Mouse (Mus musculus) CH12.LX (cell line): ENCODE measurements at regions not wholly inside any gene's neighbourhood (a gene's known extent, or its start where the extent isn't known, plus 50 kb on each side); places are given as distances from the start of the nearest gene placed in this dataset.

Source experiments
- DNase-seq: peaks from one replicate; pipeline ENCODE4 v3.0.0-alpha.2; 2013; ENCODE audit errors: extremely low read depth
- H3K27ac ChIP-seq: 2 replicates; pipeline ENCODE4 v1.5.1; 2012; ENCODE audit warnings: low read depth, mild to moderate bottlenecking, control low read depth, moderate library complexity; ENCODE audit not compliant: insufficient read depth
- H3K27me3 ChIP-seq: replicated peaks from 2 replicates; pipeline ENCODE3; 2012; ENCODE audit warnings: inconsistent platforms
- H3K36me3 ChIP-seq, 2 experiments: replicated peaks in 1 of 2; 2 replicates each; pipeline versions ENCODE3 to v1.6.1; 2012; ENCODE audit warnings: inconsistent platforms in 1 of 2, low read length in 1 of 2, mild to moderate bottlenecking in 1 of 2, mixed read lengths in 1 of 2, moderate library complexity in 1 of 2; ENCODE audit not compliant: control insufficient read depth in 1 of 2, insufficient read depth in 1 of 2
- H3K4me1 ChIP-seq, 2 experiments: 2 replicates each; pipeline ENCODE4 v1.6.1; 2012; ENCODE audit warnings: inconsistent platforms in 1 of 2, moderate library complexity in 1 of 2; ENCODE audit not compliant: insufficient read depth in 2 of 2, control insufficient read depth in 1 of 2
- H3K4me2 ChIP-seq: 2 replicates; pipeline ENCODE4 v1.6.1; 2012; ENCODE audit warnings: low read depth, mild to moderate bottlenecking, control low read depth; ENCODE audit not compliant: poor library complexity, insufficient read depth, severe bottlenecking
- H3K4me3 ChIP-seq, 3 experiments: fragments of 150-350 bp in 1 of 3; sonication (generic) in 1 of 3; replicated peaks in 1 of 3; 2 replicates each; pipeline versions ENCODE3 to v1.5.1; 2011 to 2012; ENCODE audit warnings: low read depth in 2 of 3, low read length in 2 of 3, mild to moderate bottlenecking in 2 of 3, moderate library complexity in 2 of 3, control low read depth in 1 of 3, improper control_type of control experiment in 1 of 3, inconsistent platforms in 1 of 3, mixed read lengths in 1 of 3; ENCODE audit not compliant: poor library complexity in 1 of 3
- H3K79me2 ChIP-seq: replicated peaks from 2 replicates; pipeline ENCODE4 v1.6.1; 2012; ENCODE audit warnings: mild to moderate bottlenecking, moderate library complexity; ENCODE audit not compliant: control insufficient read depth, poor library complexity, insufficient read depth, severe bottlenecking; ENCODE audit errors: extremely low read depth
- H3K9ac ChIP-seq: 2 replicates; pipeline ENCODE4 v1.6.1; 2012; ENCODE audit warnings: low read depth, mild to moderate bottlenecking, control low read depth, moderate library complexity; ENCODE audit not compliant: insufficient read depth
- H3K9me3 ChIP-seq: replicated peaks from 2 replicates; pipeline ENCODE3; 2012; ENCODE audit warnings: low read length, inconsistent platforms, mixed read lengths
- BHLHE40 ChIP-seq: IDR thresholded peaks from 2 replicates; pipeline ENCODE4 v1.6.1; 2011; ENCODE audit warnings: mild to moderate bottlenecking, low read depth, low read length, improper control_type of control experiment
- CHD2 ChIP-seq: IDR thresholded peaks from 2 replicates; pipeline ENCODE4 v1.6.1; 2011; ENCODE audit warnings: low read length, improper control_type of control experiment
- CTCF ChIP-seq, 2 experiments: IDR thresholded peaks in 1 of 2; conservative IDR thresholded peaks in 1 of 2; 2 replicates each; pipeline ENCODE4 v1.5.1; 2011 to 2012; ENCODE audit warnings: low read depth in 2 of 2, low read length in 2 of 2, improper control_type of control experiment in 1 of 2, inconsistent platforms in 1 of 2, mild to moderate bottlenecking in 1 of 2, moderate library complexity in 1 of 2
- E2F4 ChIP-seq: IDR thresholded peaks from 2 replicates; pipeline ENCODE4 v1.6.1; 2011; ENCODE audit warnings: low read depth, low read length, improper control_type of control experiment; ENCODE audit not compliant: insufficient replicate concordance
- ETS1 ChIP-seq: conservative IDR thresholded peaks from 2 replicates; pipeline ENCODE4 v1.6.1; 2012; ENCODE audit warnings: low read depth, mild to moderate bottlenecking, inconsistent platforms, low read length, improper control_type of control experiment, moderate library complexity
- HCFC1 ChIP-seq: IDR thresholded peaks from 2 replicates; pipeline ENCODE4 v1.6.1; 2012; ENCODE audit warnings: low read depth, mild to moderate bottlenecking, inconsistent platforms, low read length, improper control_type of control experiment
- JUND ChIP-seq: conservative IDR thresholded peaks from 2 replicates; pipeline ENCODE4 v1.6.1; 2011; ENCODE audit warnings: low read depth, low read length, improper control_type of control experiment
- KAT2A ChIP-seq: IDR thresholded peaks from 2 replicates; pipeline ENCODE4 v1.6.1; 2012; ENCODE audit warnings: low read length, improper control_type of control experiment, inconsistent platforms; ENCODE audit not compliant: insufficient replicate concordance
- MAX ChIP-seq: IDR thresholded peaks from 2 replicates; pipeline ENCODE4 v1.6.1; 2011; ENCODE audit warnings: low read length, improper control_type of control experiment
- MXI1 ChIP-seq: IDR thresholded peaks from 2 replicates; pipeline ENCODE4 v1.6.1; 2011; ENCODE audit warnings: mild to moderate bottlenecking, low read depth, low read length, improper control_type of control experiment
- MYC ChIP-seq: IDR thresholded peaks from 2 replicates; pipeline ENCODE4 v1.6.1; 2011; ENCODE audit warnings: low read depth, mild to moderate bottlenecking, improper control_type of control experiment, low read length
- PAX5 ChIP-seq: IDR thresholded peaks from 2 replicates; pipeline ENCODE4 v1.6.1; 2012; ENCODE audit warnings: low read length, inconsistent platforms, mixed read lengths
- POLR2AphosphoS2 ChIP-seq: IDR thresholded peaks from 2 replicates; pipeline ENCODE4 v1.6.1; 2011; ENCODE audit warnings: low read depth, low read length, improper control_type of control experiment
- RCOR1 ChIP-seq: conservative IDR thresholded peaks from 2 replicates; pipeline ENCODE4 v1.6.1; 2012; ENCODE audit warnings: low read depth, mild to moderate bottlenecking, inconsistent platforms, low read length, improper control_type of control experiment
- SIN3A ChIP-seq: IDR thresholded peaks from 2 replicates; pipeline ENCODE4 v1.6.1; 2012; ENCODE audit warnings: low read length, improper control_type of control experiment, inconsistent platforms
- SMC3 ChIP-seq: IDR thresholded peaks from 2 replicates; pipeline ENCODE4 v1.6.1; 2011; ENCODE audit warnings: low read depth, low read length, improper control_type of control experiment
- TBP ChIP-seq: conservative IDR thresholded peaks from 2 replicates; pipeline ENCODE4 v1.6.1; 2011; ENCODE audit warnings: low read depth, low read length, improper control_type of control experiment
- TCF12 ChIP-seq: IDR thresholded peaks from 2 replicates; pipeline ENCODE4 v1.6.1; 2014; ENCODE audit warnings: low read depth, mild to moderate bottlenecking, inconsistent platforms, low read length, improper control_type of control experiment
- USF2 ChIP-seq: conservative IDR thresholded peaks from 2 replicates; pipeline ENCODE4 v1.6.1; 2011; ENCODE audit warnings: low read depth, low read length, improper control_type of control experiment
- ZC3H11A ChIP-seq: IDR thresholded peaks from 2 replicates; pipeline ENCODE4 v1.6.1; 2012; ENCODE audit warnings: low read depth, mild to moderate bottlenecking, inconsistent platforms, low read length, improper control_type of control experiment
- ZKSCAN1 ChIP-seq: IDR thresholded peaks from 2 replicates; pipeline ENCODE4 v1.6.1; 2012; ENCODE audit warnings: low read depth, inconsistent platforms, low read length, improper control_type of control experiment, borderline replicate concordance
- ZMIZ1 ChIP-seq: IDR thresholded peaks from 2 replicates; pipeline ENCODE4 v1.6.1; 2012; ENCODE audit warnings: low read depth, mild to moderate bottlenecking, inconsistent platforms, low read length, improper control_type of control experiment
- ZNF384 ChIP-seq: IDR thresholded peaks from 2 replicates; pipeline ENCODE4 v1.6.1; 2012; ENCODE audit warnings: low read depth, low read length, improper control_type of control experiment, inconsistent platforms
- dilution Hi-C: fragments of 300-500 bp; cut with MboI; formaldehyde crosslinking; loops from 2 replicates; pipeline ENCODE4 v1.14.3; 2020; ENCODE audit warnings: low sequenced_read_pairs; ENCODE audit not compliant: extremely low pct_unique_long_range_greater_than_20kb, extremely low pct_ligation_motif_present
- in situ Hi-C: fragments of 300-500 bp; cut with MboI; formaldehyde crosslinking; loops from 3 replicates; pipeline ENCODE4 v1.14.3; 2019; ENCODE audit warnings: low sequenced_read_pairs, low pct_ligation_motif_present, low pct_unique_long_range_greater_than_20kb, mixed read lengths

- H3K9ac ChIP-seq: no peak overlapping the region
- no peaks in the 10 kb centered on the region for H3K36me3 ChIP-seq
- no peaks in the 10 kb centered on the region for H3K9me3 ChIP-seq
- H3K27ac ChIP-seq: no peak overlapping the region
- no peak overlapping the region for H3K4me3 ChIP-seq
- no peak overlapping the region for H3K4me2 ChIP-seq
- dilution Hi-C loops (no loop called here), in situ Hi-C loops (no loop called here)
- peaks cover 2% of the 10 kb centered on the region for H3K27me3 ChIP-seq
- H3K79me2 ChIP-seq: no peaks in the 10 kb centered on the region
- TF ChIP-seq TBP (no peak), MXI1 (no peak), BHLHE40 (no peak), ETS1 (no peak), TCF12 (no peak), POLR2AphosphoS2 (no peak), ZKSCAN1 (no peak), SIN3A (no peak), USF2 (no peak), CTCF (conservative IDR thresholded peaks at IDR 0.05 in 1 of 2, IDR thresholded peaks at IDR 0.05 in 1 of 2; ENCODE audit: low read depth in 2 of 2, low read length in 2 of 2) (no peak), JUND (no peak), MAX (no peak), KAT2A (no peak), RCOR1 (no peak), CHD2 (no peak), PAX5 (no peak)
- DNase-seq: no peak
- H3K4me1 ChIP-seq: peaks cover 0 to 11% of the 10 kb centered on the region in 2 experiments; a peak in 1 of 4 replicates
These were observed 548.3 kb upstream of the Jmjd1c start for GRCm38 (mm10) chr10:66547660-66548059.

- DNase-seq: peak; percentile 39
- TF ChIP-seq ZNF384 (peak; percentile 94), HCFC1 (no peak), MYC (no peak), PAX5 (peak; percentile 83; the same call in 1 of the 2 replicates), TBP (no peak), BHLHE40 (no peak), E2F4 (no peak), USF2 (no peak), SMC3 (no peak), CTCF (conservative IDR thresholded peaks at IDR 0.05 in 1 of 2, IDR thresholded peaks at IDR 0.05 in 1 of 2; ENCODE audit: low read depth in 2 of 2, low read length in 2 of 2) (no peak), ZC3H11A (no peak), ZMIZ1 (no peak), MXI1 (no peak)
- peaks cover 0 to 11% of the 10 kb centered on the region in 2 experiments; a peak in 1 of 4 replicates for H3K4me1 ChIP-seq
- dilution Hi-C loops: no loop called here
- H3K79me2 ChIP-seq: no peaks in the 10 kb centered on the region
- in situ Hi-C loops: no loop called here
- no peak overlapping the region for H3K4me2 ChIP-seq
- H3K27me3 ChIP-seq: peaks cover 4% of the 10 kb centered on the region
- no peak overlapping the region for H3K9ac ChIP-seq
- no peak overlapping the region for H3K27ac ChIP-seq
- no peak overlapping the region for H3K4me3 ChIP-seq
- H3K9me3 ChIP-seq: no peaks in the 10 kb centered on the region
- H3K36me3 ChIP-seq: no peaks in the 10 kb centered on the region
These were observed 547.9 kb upstream of the Jmjd1c start for GRCm38 (mm10) chr10:66548073-66548472.
